Mouse (Mus musculus): ENCODE measurements around the gene Mark1.

The Mark1 gene

GRCm38 (mm10) chr1:184963121-184963693 is 36.2 kb downstream of the Mark1 start:
- DNase-seq (ENCODE audit: inconsistent ontology term): no peak

- DNase-seq (ENCODE audit: inconsistent ontology term): no peak
Measured at GRCm38 (mm10) chr1:184961853-184962252, 37.5 kb downstream of the Mark1 start.

GRCm38 (mm10) chr1:184958818-184959217 is 40.6 kb downstream of the Mark1 start:
- no peak for DNase-seq (ENCODE audit: inconsistent ontology term)

- no peak for DNase-seq (ENCODE audit: inconsistent ontology term)
Measured at GRCm38 (mm10) chr1:184958388-184958787, 41.0 kb downstream of the Mark1 start.

- DNase-seq (ENCODE audit: inconsistent ontology term): no peak
Measured at GRCm38 (mm10) chr1:184951758-184952157, 47.6 kb downstream of the Mark1 start.

- no peak for DNase-seq (ENCODE audit: inconsistent ontology term)
Measured at GRCm38 (mm10) chr1:184951057-184951456, 48.3 kb downstream of the Mark1 start.

- DNase-seq (ENCODE audit: inconsistent ontology term): no peak
Measured at GRCm38 (mm10) chr1:184938106-184938505, 61.3 kb downstream of the Mark1 start.

- DNase-seq (ENCODE audit: inconsistent ontology term): no peak
Measured at GRCm38 (mm10) chr1:184935980-184936379, 63.4 kb downstream of the Mark1 start.

- peak; percentile 17 for DNase-seq (ENCODE audit: inconsistent ontology term)
Measured at GRCm38 (mm10) chr1:184935490-184935889, 63.9 kb downstream of the Mark1 start.

- no peak for DNase-seq (ENCODE audit: inconsistent ontology term)
Measured at GRCm38 (mm10) chr1:184931097-184931496, 68.3 kb downstream of the Mark1 start.

GRCm38 (mm10) chr1:184928382-184928781 is 71.0 kb downstream of the Mark1 start:
- DNase-seq (ENCODE audit: inconsistent ontology term): no peak

GRCm38 (mm10) chr1:184927911-184928310 is 71.5 kb downstream of the Mark1 start:
- no peak for DNase-seq (ENCODE audit: inconsistent ontology term)

- DNase-seq (ENCODE audit: inconsistent ontology term): no peak
Measured at GRCm38 (mm10) chr1:184922824-184923223, 76.5 kb downstream of the Mark1 start.

GRCm38 (mm10) chr1:184920057-184920456 is 79.3 kb downstream of the Mark1 start:
- DNase-seq (ENCODE audit: inconsistent ontology term): no peak

GRCm38 (mm10) chr1:184918227-184918888 is 81.0 kb downstream of the Mark1 start:
- DNase-seq (ENCODE audit: inconsistent ontology term): no peak

- no peak for DNase-seq (ENCODE audit: inconsistent ontology term)
Measured at GRCm38 (mm10) chr1:184912336-184912735, 87.0 kb downstream of the Mark1 start.

GRCm38 (mm10) chr1:184911861-184912260 is 87.5 kb downstream of the Mark1 start:
- peak; percentile 57 for DNase-seq (ENCODE audit: inconsistent ontology term)

- DNase-seq (ENCODE audit: inconsistent ontology term): no peak
Measured at GRCm38 (mm10) chr1:184908558-184908957, 90.8 kb downstream of the Mark1 start.

GRCm38 (mm10) chr1:184905904-184906745 is 93.2 kb downstream of the Mark1 start:
- DNase-seq (ENCODE audit: inconsistent ontology term): no peak

- no peak for DNase-seq (ENCODE audit: inconsistent ontology term)
Measured at GRCm38 (mm10) chr1:184905371-184905770, 94.0 kb downstream of the Mark1 start.

GRCm38 (mm10) chr1:184903697-184904096 is 95.7 kb downstream of the Mark1 start:
- DNase-seq (ENCODE audit: inconsistent ontology term): no peak

GRCm38 (mm10) chr1:184902886-184903285 is 96.5 kb downstream of the Mark1 start:
- no peak for DNase-seq (ENCODE audit: inconsistent ontology term)

GRCm38 (mm10) chr1:184897350-184897749 is 102.0 kb downstream of the Mark1 start:
- DNase-seq (ENCODE audit: inconsistent ontology term): no peak
